Mouse (Mus musculus): ENCODE measurements at regions not wholly inside any gene's neighbourhood (a gene's known extent, or its start where the extent isn't known, plus 50 kb on each side); places are given as distances from the start of the nearest gene placed in this dataset.

- Histone ChIP-seq H3K79me2 (ENCODE audit: control insufficient read depth, insufficient read depth, low read length, poor library complexity) (no peaks in the 10 kb centered on the region), H3K36me3 (ENCODE audit: control insufficient read depth in 1 of 2, insufficient read depth in 2 of 2, low read length in 2 of 2) (no peaks in the 10 kb centered on the region), H3K9me3 (replicated peaks; ENCODE audit: insufficient read depth, low read length) (no peaks in the 10 kb centered on the region), H3K27me3 (ENCODE audit: control insufficient read depth in 1 of 2, insufficient read depth in 2 of 2, low read length in 2 of 2) (no peaks in the 10 kb centered on the region), H3K4me1 (ENCODE audit: control insufficient read depth in 1 of 2, insufficient read depth in 2 of 2, low read length in 2 of 2) (no peaks in the 10 kb centered on the region), H3K4me3 (ENCODE audit: control insufficient read depth in 1 of 2, insufficient read depth in 1 of 2, low read depth in 2 of 2, low read length in 2 of 2) (no peak overlapping the region), H3K9ac (ENCODE audit: control insufficient read depth, low read depth, low read length, poor library complexity, severe bottlenecking) (no peak overlapping the region), H3K27ac (ENCODE audit: control insufficient read depth, low read depth, low read length) (no peak overlapping the region)
- no peak for TF ChIP-seq RAD21 (IDR thresholded peaks at IDR 0.05; ENCODE audit: low read depth, low read length)
- DNase-seq (ENCODE audit: low read depth, low spot score): no peak
Observed at GRCm38 (mm10) chr14:114547910-114548680, 543.9 kb upstream of the Gpc5 start.

GRCm38 (mm10) chr14:114549101-114549500 is 542.9 kb upstream of the Gpc5 start:
- H3K79me2 ChIP-seq (ENCODE audit: control insufficient read depth, insufficient read depth, low read length, poor library complexity): no peaks in the 10 kb centered on the region
- H3K9me3 ChIP-seq (replicated peaks; ENCODE audit: insufficient read depth, low read length): no peaks in the 10 kb centered on the region
- no peaks in the 10 kb centered on the region for H3K36me3 ChIP-seq (ENCODE audit: control insufficient read depth in 1 of 2, insufficient read depth in 2 of 2, low read length in 2 of 2)
- no peak overlapping the region for H3K9ac ChIP-seq (ENCODE audit: control insufficient read depth, low read depth, low read length, poor library complexity, severe bottlenecking)
- no peaks in the 10 kb centered on the region for H3K27me3 ChIP-seq (ENCODE audit: control insufficient read depth in 1 of 2, insufficient read depth in 2 of 2, low read length in 2 of 2)
- H3K4me3 ChIP-seq (ENCODE audit: control insufficient read depth in 1 of 2, insufficient read depth in 1 of 2, low read depth in 2 of 2, low read length in 2 of 2): no peak overlapping the region
- no peak for TF ChIP-seq GABPA (IDR thresholded peaks at IDR 0.05; ENCODE audit: low read depth, low read length)
- no peak for TF ChIP-seq TAL1 (IDR thresholded peaks at IDR 0.05; ENCODE audit: low read length)
- TF ChIP-seq E2F4 (IDR thresholded peaks at IDR 0.05; ENCODE audit: borderline replicate concordance, low read depth, low read length): no peak
- TF ChIP-seq CHD2 (IDR thresholded peaks at IDR 0.05; ENCODE audit: low read length): no peak
- no peak for TF ChIP-seq RAD21 (IDR thresholded peaks at IDR 0.05; ENCODE audit: low read depth, low read length)
- no peak for TF ChIP-seq ZKSCAN1 (IDR thresholded peaks at IDR 0.05; ENCODE audit: low read depth, low read length)
- TF ChIP-seq MXI1 (IDR thresholded peaks at IDR 0.05; ENCODE audit: low read depth, low read length): no peak
- no peak for TF ChIP-seq MYB (IDR thresholded peaks at IDR 0.05; ENCODE audit: low read depth, low read length)
- no peak for TF ChIP-seq MEF2A (IDR thresholded peaks at IDR 0.05; ENCODE audit: extremely low read depth, insufficient replicate concordance, low read depth, low read length, poor library complexity, severe bottlenecking)
- no peak for TF ChIP-seq POLR2AphosphoS5 (IDR thresholded peaks at IDR 0.05; ENCODE audit: borderline replicate concordance, low read depth, low read length)
- TF ChIP-seq GATA1 (IDR thresholded peaks at IDR 0.05; ENCODE audit: low read depth, low read length): no peak
- peak; percentile 64 for DNase-seq (ENCODE audit: low read depth, low spot score)
- H3K4me1 ChIP-seq (ENCODE audit: control insufficient read depth in 1 of 2, insufficient read depth in 2 of 2, low read length in 2 of 2): no peaks in the 10 kb centered on the region
- no peak overlapping the region for H3K27ac ChIP-seq (ENCODE audit: control insufficient read depth, low read depth, low read length)

GRCm38 (mm10) chr14:114566411-114567030 is 525.5 kb upstream of the Gpc5 start:
- Histone ChIP-seq H3K27me3 (ENCODE audit: control insufficient read depth in 1 of 2, insufficient read depth in 2 of 2, low read length in 2 of 2) (no peaks in the 10 kb centered on the region), H3K4me3 (ENCODE audit: control insufficient read depth in 1 of 2, insufficient read depth in 1 of 2, low read depth in 2 of 2, low read length in 2 of 2) (no peak overlapping the region), H3K9ac (ENCODE audit: control insufficient read depth, low read depth, low read length, poor library complexity, severe bottlenecking) (no peak overlapping the region), H3K27ac (ENCODE audit: control insufficient read depth, low read depth, low read length) (no peak overlapping the region), H3K4me1 (ENCODE audit: control insufficient read depth in 1 of 2, insufficient read depth in 2 of 2, low read length in 2 of 2) (no peaks in the 10 kb centered on the region), H3K36me3 (ENCODE audit: control insufficient read depth in 1 of 2, insufficient read depth in 2 of 2, low read length in 2 of 2) (no peaks in the 10 kb centered on the region), H3K79me2 (ENCODE audit: control insufficient read depth, insufficient read depth, low read length, poor library complexity) (no peaks in the 10 kb centered on the region), H3K9me3 (replicated peaks; ENCODE audit: insufficient read depth, low read length) (no peaks in the 10 kb centered on the region)
- peak; percentile 65 for DNase-seq (ENCODE audit: low read depth, low spot score)
- TF ChIP-seq CTCF (IDR thresholded peaks at IDR 0.05 in 2 of 3, conservative IDR thresholded peaks at IDR 0.05 in 1 of 3; ENCODE audit: control insufficient read depth in 1 of 3, insufficient read depth in 1 of 3, low read depth in 2 of 3, low read length in 3 of 3, poor library complexity in 1 of 3, severe bottlenecking in 1 of 3) (peak in 1 of 3 experiments; percentile 37; a peak in 2 of 6 replicates), POLR2A (IDR thresholded peaks at IDR 0.05; ENCODE audit: control insufficient read depth in 1 of 2, insufficient read depth in 1 of 2, low read depth in 1 of 2, low read length in 2 of 2, poor library complexity in 1 of 2) (no peak)
